Mouse (Mus musculus) gastrocnemius, postnatal 14 days (tissue): ENCODE measurements around the gene Otud4. TPM values are rescaled to one million over a fixed set of nuclear protein-coding genes. Genes with fewer than 3 reads are reported as not detected.
"Not testable (repeated sequence)": the region's sequence is repeated elsewhere in the genome, so short reads cannot be mapped to it uniquely, and the experiment has no call there.

Source experiments
- DNase-seq: peaks from one replicate; pipeline ENCODE4 v3.0.0; 2021; ENCODE audit warnings: mixed read lengths
- intact Hi-C: fragments of 180-260 bp; cut with DNase I; formaldehyde crosslinking; loops from one replicate; pipeline ENCODE4 v1.15.1; 2025; ENCODE audit warnings: low total_unique reads
- total RNA-seq, 2 experiments: library from RNA; stranded (reverse); gene quantifications; 2 replicates each; pipeline ENCODE4 v1.2.3; 2021

Otud4 gene
- total RNA-seq, 2 experiments from 2014 or later = 46.7 to 49.3 TPM

DNA sequence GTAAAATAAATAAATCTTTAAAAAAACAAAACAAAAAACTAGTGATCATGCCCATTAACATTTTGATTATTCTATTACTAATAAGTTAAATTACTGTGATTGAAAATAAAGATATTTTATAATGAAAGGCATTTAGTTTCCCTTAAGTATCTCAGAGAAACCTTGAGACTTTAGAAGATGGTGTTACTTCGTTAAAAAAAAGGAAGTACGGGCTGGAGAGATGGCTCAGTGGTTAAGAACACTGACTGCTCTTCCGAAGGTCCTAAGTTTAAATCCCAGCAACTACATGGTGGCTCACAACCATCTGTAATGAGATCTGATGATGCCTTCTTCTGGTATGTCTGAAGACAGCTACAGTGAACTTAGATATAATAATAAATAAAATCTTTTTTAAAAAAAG is 2.2 kb upstream of the Otud4 start:
- intact Hi-C loops = no loop called here
- DNase-seq = no peak

DNA sequence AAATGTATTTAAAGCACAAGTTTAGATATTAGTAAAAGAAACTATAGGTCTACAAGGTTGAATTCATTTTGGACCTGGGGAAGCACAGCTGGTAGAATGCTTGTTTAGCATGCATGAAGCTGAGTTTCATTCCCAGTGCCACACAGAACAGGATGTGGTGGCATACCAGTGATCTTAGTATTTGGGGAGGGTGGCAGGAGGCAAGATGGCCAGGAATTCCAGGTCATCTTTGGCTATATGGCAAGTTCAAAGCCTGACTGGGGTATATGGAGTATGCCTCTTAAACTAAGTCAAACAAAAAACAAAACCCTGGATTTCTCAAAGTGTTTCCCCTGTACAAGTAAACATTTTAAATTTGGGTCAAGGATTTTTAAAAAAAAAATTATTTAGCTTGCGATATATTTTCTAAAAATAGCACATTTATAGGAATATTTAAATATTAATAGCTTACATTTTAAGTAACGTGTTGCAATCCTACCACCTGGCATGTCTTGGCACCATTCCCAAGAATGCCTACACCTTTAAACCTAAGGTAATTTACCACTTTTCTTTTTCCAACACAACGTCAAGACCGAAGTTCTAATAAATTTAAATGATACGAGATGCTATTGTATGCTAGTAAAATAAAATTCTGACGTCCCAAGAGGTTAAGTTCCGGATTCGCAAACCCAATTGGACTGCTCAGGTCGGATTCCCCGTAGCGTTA is 1.3 kb upstream of the Otud4 start:
- intact Hi-C loops = no loop called here
- DNase-seq = no peak

GRCm38 (mm10) chr8:79638707-79639549 is 490 bp upstream of the Otud4 start:
- intact Hi-C loops = no loop called here
- peak; percentile 98 for DNase-seq

DNA sequence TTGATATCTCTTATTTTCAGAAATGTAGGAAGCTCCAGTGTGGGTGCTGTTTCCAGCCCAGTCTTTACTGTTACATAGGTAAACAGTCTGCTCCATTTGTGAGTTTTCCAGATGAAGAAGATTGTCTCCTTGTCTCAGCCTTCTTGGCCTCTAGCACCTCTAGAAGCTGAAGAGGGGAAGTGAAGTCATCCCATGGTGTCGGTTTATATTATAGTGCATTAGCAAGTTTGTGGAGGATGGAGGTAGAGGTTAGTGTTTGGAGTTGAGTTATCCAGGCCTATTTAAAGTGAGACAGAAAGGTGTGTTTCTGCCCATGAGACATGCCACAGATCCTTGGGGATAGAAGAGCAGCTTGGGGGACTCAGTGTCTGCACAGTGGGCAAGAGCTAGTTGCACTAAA is 1.7 kb downstream of the Otud4 start:
- DNase-seq = no peak
- intact Hi-C loops = no loop called here

GRCm38 (mm10) chr8:79649569-79649968 is 10.2 kb downstream of the Otud4 start:
- intact Hi-C loops = no loop called here
- no peak for DNase-seq

DNA sequence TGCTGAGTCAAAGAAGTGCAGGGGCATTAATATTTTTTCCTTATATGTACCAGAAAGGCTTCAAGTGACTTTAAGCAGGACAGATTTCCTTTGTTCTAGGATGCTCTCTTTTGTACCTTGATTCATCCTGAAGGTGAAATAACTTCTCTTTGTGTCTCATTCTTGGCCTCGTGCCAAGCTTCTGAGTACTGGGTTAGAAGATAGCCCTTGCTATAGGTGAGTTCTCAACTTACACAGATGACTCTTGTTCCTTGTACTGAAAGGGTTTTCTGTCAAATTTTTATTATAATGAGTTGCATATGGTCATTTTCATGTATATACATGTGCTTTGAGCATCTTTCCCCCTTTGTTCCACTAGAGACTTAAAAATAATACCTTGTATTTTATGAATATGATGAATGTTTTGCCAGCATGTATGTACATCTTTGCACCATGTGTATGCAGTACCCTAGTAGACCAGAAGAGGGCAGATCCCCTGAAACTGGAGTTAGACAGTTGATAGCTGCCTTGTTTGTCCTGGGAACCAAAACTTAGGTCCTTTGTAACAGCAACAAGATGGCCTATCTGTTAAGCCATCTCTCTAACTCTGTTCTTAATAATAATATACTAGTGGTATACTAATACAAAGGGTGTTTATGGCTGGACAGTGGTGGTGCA is 10.9 kb downstream of the Otud4 start:
- no peak for DNase-seq
- intact Hi-C loops = no loop called here

GRCm38 (mm10) chr8:79653736-79654135 is 14.3 kb downstream of the Otud4 start:
- no peak for DNase-seq
- intact Hi-C loops = no loop called here

DNA sequence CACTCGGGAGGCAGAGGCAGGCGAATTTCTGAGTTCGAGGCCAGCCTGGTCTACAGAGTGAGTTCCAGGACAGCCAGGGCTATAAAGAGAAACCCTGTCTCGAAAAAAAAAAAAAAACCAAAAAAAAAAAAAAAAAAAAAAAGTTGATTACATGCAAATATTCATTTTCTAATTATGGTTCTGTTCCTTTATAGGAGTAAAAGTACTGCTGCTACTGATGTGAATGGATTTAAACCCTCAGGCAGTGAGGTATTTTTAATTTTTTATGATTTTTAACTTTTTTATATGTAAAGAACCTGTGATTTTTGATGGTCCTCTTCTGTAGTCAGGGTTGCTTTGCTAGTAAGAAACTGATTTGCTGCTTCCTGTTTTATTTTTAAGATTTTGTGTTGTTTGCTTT is 19.3 kb downstream of the Otud4 start:
- intact Hi-C loops, DNase-seq: not testable (repeated sequence)

- intact Hi-C loops = no loop called here
- no peak for DNase-seq
These were observed 37.0 kb downstream of the Otud4 start for GRCm38 (mm10) chr8:79676461-79676860.

DNA sequence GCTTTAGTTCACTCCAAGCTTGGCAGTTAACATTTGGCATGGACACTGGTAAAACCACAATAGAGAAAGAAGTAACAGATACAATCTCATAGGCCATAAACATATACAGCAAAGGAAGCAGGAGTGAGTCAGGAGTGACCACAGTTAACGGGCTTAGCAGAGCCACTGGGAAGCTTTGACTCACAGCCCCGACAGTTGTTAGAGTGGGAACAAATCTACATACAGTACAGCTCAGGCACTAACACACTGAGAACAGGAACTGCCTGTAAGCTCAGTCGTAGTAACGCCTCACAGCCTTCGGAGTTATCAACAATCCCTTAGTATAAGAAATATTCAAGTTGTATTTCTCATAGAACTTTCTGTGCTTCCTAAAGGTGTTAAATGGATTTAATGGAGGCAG is 39.6 kb downstream of the Otud4 start:
- no peak for DNase-seq
- intact Hi-C loops = no loop called here

DNA sequence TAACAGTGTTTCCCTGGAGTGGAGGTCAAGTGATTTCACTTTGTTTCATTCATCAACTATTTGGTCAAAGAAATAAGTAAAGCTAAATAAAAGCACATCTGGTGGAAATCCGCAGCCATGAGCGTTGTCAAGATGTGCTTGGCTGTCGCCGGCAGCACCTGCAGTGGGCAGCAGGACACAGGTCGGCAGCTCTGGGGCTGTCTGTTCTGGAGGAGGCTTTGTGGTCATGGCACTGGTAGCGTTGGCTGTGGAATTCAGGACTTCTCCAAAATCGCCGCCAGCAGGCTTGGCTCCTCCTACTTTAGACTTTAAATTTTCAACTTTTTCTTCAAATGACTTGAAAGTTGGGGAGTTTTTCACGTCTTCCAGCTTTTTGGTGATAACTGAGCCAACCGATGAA is 40.7 kb downstream of the Otud4 start:
- DNase-seq, intact Hi-C loops: not testable (repeated sequence)

- DNase-seq = peak; percentile 16
- intact Hi-C loops = no loop called here
These were observed 41.1 kb downstream of the Otud4 start for GRCm38 (mm10) chr8:79680555-79680954.

- intact Hi-C loops = no loop called here
- DNase-seq = no peak
These were observed 41.5 kb downstream of the Otud4 start for GRCm38 (mm10) chr8:79680965-79681364.

- DNase-seq, intact Hi-C loops: not testable (repeated sequence)
These were observed 46.5 kb downstream of the Otud4 start for GRCm38 (mm10) chr8:79685927-79686326.

GRCm38 (mm10) chr8:79692531-79692930 is 53.1 kb downstream of the Otud4 start:
- intact Hi-C loops = no loop called here

DNA sequence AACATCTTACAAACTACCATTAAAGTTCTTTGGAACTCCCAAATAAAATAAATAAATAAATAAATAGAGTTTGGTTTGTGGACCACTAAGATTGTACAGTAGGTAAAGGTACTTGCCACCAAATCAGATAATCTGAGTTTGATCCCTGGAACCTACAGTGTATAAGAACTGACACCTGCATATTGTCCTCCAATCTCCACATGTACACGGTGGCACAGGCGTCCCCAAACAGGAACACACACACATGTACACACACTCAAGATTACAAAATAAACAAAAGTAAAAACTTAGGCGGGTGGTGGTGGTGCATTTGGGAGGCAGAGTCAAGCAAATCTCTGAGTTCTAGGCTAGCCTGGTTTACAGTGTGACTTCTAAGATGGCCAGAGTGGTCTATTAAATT is 67.3 kb downstream of the Otud4 start:
- DNase-seq = no peak
- intact Hi-C loops = loop anchor here (10.0 kb wide), 1 partner anchor 1008 kb away; no protein-coding TSS in a partner anchor

More at GRCm38 (mm10) chr8:79692531-79692930, 53.1 kb downstream of the Otud4 start:
- no peak for DNase-seq

DNA sequence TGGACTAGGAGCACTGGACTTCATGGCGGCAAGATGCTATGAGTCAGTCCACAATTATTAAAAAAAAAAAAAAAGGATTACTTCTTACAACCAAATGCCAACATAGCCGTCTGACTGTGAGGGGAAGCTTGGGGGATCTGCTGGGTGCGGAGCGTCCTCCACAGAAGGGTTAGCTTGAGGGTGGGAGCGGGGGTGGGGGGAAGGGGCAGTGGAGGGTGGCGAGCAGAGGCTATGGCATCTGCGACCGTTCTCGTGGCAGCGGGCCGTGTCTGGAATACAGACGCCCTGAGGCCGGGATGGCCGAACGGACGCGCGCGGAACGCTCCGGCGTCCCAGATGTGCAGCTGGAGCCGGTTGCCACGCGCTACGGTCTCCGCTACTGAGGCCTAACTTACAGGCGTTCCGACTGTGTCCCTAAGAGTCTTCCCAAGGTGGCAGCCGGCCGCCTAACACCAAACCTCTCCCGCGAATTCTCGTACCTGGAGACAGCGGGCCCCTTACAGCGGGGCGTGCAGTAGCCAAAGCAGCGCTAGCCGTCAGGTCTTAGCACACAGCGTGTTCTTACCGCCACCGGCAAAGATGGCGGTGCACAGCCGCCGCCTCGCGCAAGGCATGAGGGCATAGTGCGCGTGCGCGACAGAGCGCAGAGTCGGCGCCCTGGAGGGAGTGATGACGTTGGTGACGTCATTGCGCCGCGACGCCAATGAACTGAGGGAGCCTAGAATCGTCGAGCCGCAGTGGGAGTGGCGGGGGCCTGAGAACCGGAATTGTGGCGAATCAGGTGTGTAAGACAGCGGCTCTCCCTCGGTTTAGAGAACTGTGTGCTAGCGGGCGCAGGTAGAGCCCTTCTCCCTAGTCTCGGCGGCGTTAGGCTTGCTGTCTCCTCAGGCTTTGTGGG is 71.9 kb downstream of the Otud4 start, which contains the start of the genes Abce1 and Anapc10:
Gene Abce1 (minus strand): TSS at position 677 of the 898 bp plus-strand sequence.
Gene Anapc10 (plus strand): TSS at position 757 of the 898 bp plus-strand sequence.
- peak; percentile 99 for DNase-seq
- intact Hi-C loops = no loop called here

GRCm38 (mm10) chr8:79712676-79713075 is 73.3 kb downstream of the Otud4 start:
- intact Hi-C loops = no loop called here
- no peak for DNase-seq

- DNase-seq = no peak
- intact Hi-C loops = no loop called here
These were observed 82.1 kb downstream of the Otud4 start for GRCm38 (mm10) chr8:79721537-79721936.
